In genomic region chr11:71758211-71759110, GRCm38 (mm10) we compare ENCODE assay signal across 9 mouse cellular contexts. TPM values are rescaled to one million over a fixed set of nuclear protein-coding genes. Genes with fewer than 3 reads are reported as not detected.
DNase-seq lines count a peak whose midpoint lies in the region; ATAC-seq lines count a peak whose summit lies in the region.
"Had no signal": no experiment of that assay in that cellular context is flagged by ENCODE, and none has a peak within 500 bp of the region (broad histone marks: within the 10 kb centered on the region; RNA-seq: fewer than 3 reads in every experiment).

No protein-coding gene starts in this region.

- no peaks in the 10 kb centered on the region for H3K27me3 ChIP-seq in limb, embryonic 11.5 days (ENCODE audit: control insufficient read depth, insufficient read depth, low read length)
- H3K27me3 ChIP-seq in limb, embryonic 10.5 days (ENCODE audit: low read depth, poor library complexity, severe bottlenecking) = peaks cover 24% of the 10 kb centered on the region
- H3K27me3 ChIP-seq in hindbrain, embryonic 10.5 days (ENCODE audit: insufficient read depth, poor library complexity, severe bottlenecking) = no peaks in the 10 kb centered on the region; the same call in 1 of the 2 replicates

- no peaks in the 10 kb centered on the region for H3K4me1 ChIP-seq in limb, embryonic 11.5 days (ENCODE audit: control insufficient read depth, insufficient read depth, low read length)
- H3K4me1 ChIP-seq in limb, embryonic 10.5 days = peaks cover 3% of the 10 kb centered on the region; the same call in 1 of the 2 replicates
- peaks cover 98% of the 10 kb centered on the region for H3K4me1 ChIP-seq in hindbrain, embryonic 10.5 days (replicated peaks)

- WGBS in limb, embryonic 11.5 days = 58% methylated on average over 21 of the region's 21 CpGs
- 54% methylated on average over 21 of the region's 21 CpGs for WGBS in limb, embryonic 10.5 days
- 20% methylated on average over 21 of the region's 21 CpGs for WGBS in hindbrain, embryonic 10.5 days

- H3K9ac ChIP-seq in limb, embryonic 11.5 days (ENCODE audit: low read length) = no peak overlapping the region

- no peak overlapping the region for H3K4me3 ChIP-seq in limb, embryonic 11.5 days (ENCODE audit: low read depth, low read length)
- H3K4me3 ChIP-seq in limb, embryonic 10.5 days = no peak overlapping the region
- H3K4me3 ChIP-seq in hindbrain, embryonic 10.5 days = peak overlapping the region; percentile 32

- H3K36me3 ChIP-seq in limb, embryonic 11.5 days (ENCODE audit: control insufficient read depth, insufficient read depth, low read length) = no peaks in the 10 kb centered on the region
- no peaks in the 10 kb centered on the region for H3K36me3 ChIP-seq in limb, embryonic 10.5 days
- H3K36me3 ChIP-seq in hindbrain, embryonic 10.5 days = peaks cover 30% of the 10 kb centered on the region

- intact Hi-C loops in left cerebral cortex, postnatal 4 days (cut with DNase I) = no loop called here
- intact Hi-C loops in heart, postnatal 10 days (cut with DNase I) = no loop called here

- peak; percentile 44; the same call in 1 of the 2 replicates for ATAC-seq in limb, embryonic 11.5 days (ENCODE audit: insufficient number of reproducible peaks, low FRiP score, low TSS enrichment, low read depth)
- no peak for ATAC-seq in granulocyte monocyte progenitor cell, adult 5-6 weeks (replicated peaks; ENCODE audit: poor library complexity, severe bottlenecking)

- no peak overlapping the region for H3K27ac ChIP-seq in limb, embryonic 11.5 days (replicated peaks; ENCODE audit: low read depth, low read length)
- H3K27ac ChIP-seq in limb, embryonic 10.5 days = no peak overlapping the region; the same call in 1 of the 2 replicates
- peak overlapping the region; percentile 92 for H3K27ac ChIP-seq in hindbrain, embryonic 10.5 days
- H3K27ac ChIP-seq: kidney, postnatal 0 days had no signal

- no peak for DNase-seq in limb, embryonic 11.5 days (ENCODE audit: low spot score)
- no peak for DNase-seq in limb, embryonic 10.5 days (ENCODE audit: low spot score)
- peak; percentile 89 for DNase-seq in hindbrain, embryonic 10.5 days (ENCODE audit: low spot score)
- peak; percentile 83 for DNase-seq in left cerebral cortex, postnatal 4 days
- peak; percentile 86 to 92 for DNase-seq in right cerebral cortex, postnatal 10 days (ENCODE audit: low spot score in 2 of 2)
- DNase-seq in urinary bladder, postnatal 14 days (ENCODE audit: low spot score) = no peak
- no peak for DNase-seq in heart, postnatal 10 days

- no peak overlapping the region for H3K4me2 ChIP-seq in limb, embryonic 11.5 days (ENCODE audit: low read depth, severe bottlenecking)

- no peaks in the 10 kb centered on the region for H3K9me3 ChIP-seq in limb, embryonic 11.5 days (ENCODE audit: control insufficient read depth, low read length)
- no peaks in the 10 kb centered on the region for H3K9me3 ChIP-seq in limb, embryonic 10.5 days (replicated peaks)
- no peaks in the 10 kb centered on the region for H3K9me3 ChIP-seq in hindbrain, embryonic 10.5 days

RNA-seq across cellular contexts. Expression of gene Wscd1, which starts 8.7 kb away (rescaled TPM):
- 1.3 and 1.5 TPM in 2 replicates for polyA plus RNA-seq in limb, embryonic 11.5 days (2014; fragmentation: Nextera tagmentation; extraction: Ambion mirVana)
- polyA plus RNA-seq in limb, embryonic 10.5 days (2016; fragmentation: Nextera tagmentation; extraction: Ambion mirVana) = 2.0 and 2.5 TPM in 2 replicates
- polyA plus RNA-seq in hindbrain, embryonic 10.5 days (2016; fragmentation: Nextera tagmentation; extraction: Ambion mirVana) = 52.4 and 69.5 TPM in 2 replicates
- total RNA-seq in left cerebral cortex, postnatal 4 days (2021) = 10 to 100 TPM; 61.4 to 71.4 TPM
- 10 to 100 TPM; 12.2 to 13.0 TPM for total RNA-seq in heart, postnatal 10 days (2021)
- total RNA-seq in granulocyte monocyte progenitor cell, adult 5-6 weeks (2014; fragmentation: Nextera tagmentation) = not detected in 2 replicates
- total RNA-seq in granulocyte monocyte progenitor cell, adult 5-6 weeks (2017) = not detected in 2 replicates

Comparison
In these comparisons a context has a peak if more than half of its experiments do, and no peak if none do; other contexts are left out.
1. DNase-seq: peak in hindbrain, embryonic 10.5 days (single experiment), left cerebral cortex, postnatal 4 days (single experiment) and right cerebral cortex, postnatal 10 days (2 of 2); none in limb, embryonic 11.5 days (single experiment), limb, embryonic 10.5 days (single experiment), urinary bladder, postnatal 14 days (single experiment) and heart, postnatal 10 days (0 of 2).
2. RNA of gene Wscd1, which starts 8.7 kb away (total RNA-seq): 61.4 to 71.4 TPM in left cerebral cortex, postnatal 4 days and 12.2 to 13.0 TPM in heart, postnatal 10 days; not detected in granulocyte monocyte progenitor cell, adult 5-6 weeks; every median in the first group is over 10 times any median in the second.